ENCODE assay signal across 9 mouse cellular contexts in the genomic region with DNA sequence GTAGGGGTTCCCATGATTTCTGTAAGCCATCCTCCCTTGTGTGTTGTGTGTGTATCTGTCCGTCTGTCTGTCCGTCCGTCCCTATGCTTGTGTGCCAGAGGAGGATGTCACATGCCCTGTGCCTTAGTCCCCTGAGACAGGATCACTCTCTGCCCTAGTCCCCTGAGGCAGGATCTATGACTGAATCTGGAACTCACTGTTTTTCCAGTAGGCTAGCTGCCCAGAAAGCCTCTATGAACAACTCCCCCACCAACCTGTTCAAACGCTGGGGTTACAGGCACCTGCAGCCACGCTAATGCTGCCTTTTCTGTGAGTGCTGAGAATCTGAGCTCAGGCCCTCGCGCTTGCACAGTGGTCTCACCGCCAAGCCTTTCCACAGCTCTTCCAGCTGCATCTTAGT.
A peak's percentile ranks its signal among the peaks of the same experiment; 100 is the strongest.
DNase-seq lines count a peak whose midpoint lies in the region; ATAC-seq and TF ChIP-seq lines count a peak whose summit lies in the region.
"Had no signal": no experiment of that assay in that cellular context is flagged by ENCODE, and none has a peak within 500 bp of the region (broad histone marks: within the 10 kb centered on the region; RNA-seq: fewer than 3 reads in every experiment).

No protein-coding gene starts in this region.

- no peak for TF ChIP-seq POLR2A in limb, embryonic 14.5 days (IDR thresholded peaks at IDR 0.05; ENCODE audit: borderline replicate concordance, extremely low read depth, insufficient read depth, insufficient read length)

- no peaks in the 10 kb centered on the region for H3K36me3 ChIP-seq in limb, embryonic 14.5 days (ENCODE audit: control insufficient read depth, insufficient read depth, low read length)
- H3K36me3 ChIP-seq in limb, embryonic 10.5 days: no peaks in the 10 kb centered on the region
- no peaks in the 10 kb centered on the region for H3K36me3 ChIP-seq in forebrain, postnatal 0 days (ENCODE audit: insufficient read depth)
- H3K36me3 ChIP-seq in midbrain, postnatal 0 days (ENCODE audit: insufficient read depth, low read length): no peaks in the 10 kb centered on the region

- no peak overlapping the region for H3K9ac ChIP-seq in limb, embryonic 14.5 days (ENCODE audit: low read depth, low read length, severe bottlenecking)
- peak overlapping the region; percentile 22; the same call in 1 of the 2 replicates for H3K9ac ChIP-seq in forebrain, postnatal 0 days
- H3K9ac ChIP-seq in midbrain, postnatal 0 days (replicated peaks; ENCODE audit: low read length, poor library complexity, severe bottlenecking): no peak overlapping the region

- H3K9me3 ChIP-seq in limb, embryonic 14.5 days (ENCODE audit: control insufficient read depth, low read length): no peaks in the 10 kb centered on the region
- H3K9me3 ChIP-seq in limb, embryonic 10.5 days (replicated peaks): no peaks in the 10 kb centered on the region
- no peaks in the 10 kb centered on the region for H3K9me3 ChIP-seq in forebrain, postnatal 0 days (ENCODE audit: low read length)
- H3K9me3 ChIP-seq in midbrain, postnatal 0 days (ENCODE audit: low read length): no peaks in the 10 kb centered on the region

- intact Hi-C loops in gastrocnemius, adult 2 months (cut with DNase I): loop anchor here (5.0 kb wide), 2 partner anchors 83 to 193 kb away; partner anchors contain the start of gene Dapk1
- intact Hi-C loops in gastrocnemius, postnatal 36 days (cut with DNase I): loop anchor here (5.0 kb wide), 2 partner anchors 52 to 83 kb away; partner anchors contain the start of gene Dapk1

- H3K27ac ChIP-seq in gastrocnemius, adult 2 months: peak overlapping the region; percentile 76
- 0 out of 2 replicates have a peak overlapping the region, but pooled peaks have one; percentile 19 for H3K27ac ChIP-seq in limb, embryonic 14.5 days (replicated peaks; ENCODE audit: low read depth, low read length)
- no peak overlapping the region for H3K27ac ChIP-seq in limb, embryonic 10.5 days
- peak overlapping the region; percentile 67 for H3K27ac ChIP-seq in forebrain, postnatal 0 days (ENCODE audit: low read depth, low read length)
- peak overlapping the region; percentile 49 for H3K27ac ChIP-seq in midbrain, postnatal 0 days (ENCODE audit: low read depth, low read length)

- H3K27me3 ChIP-seq in limb, embryonic 14.5 days (ENCODE audit: control insufficient read depth, insufficient read depth, low read length): no peaks in the 10 kb centered on the region
- H3K27me3 ChIP-seq in limb, embryonic 10.5 days (ENCODE audit: low read depth, poor library complexity, severe bottlenecking): no peaks in the 10 kb centered on the region
- no peaks in the 10 kb centered on the region for H3K27me3 ChIP-seq in forebrain, postnatal 0 days (ENCODE audit: insufficient read depth, low read length)
- H3K27me3 ChIP-seq in midbrain, postnatal 0 days (ENCODE audit: insufficient read depth, low read length): no peaks in the 10 kb centered on the region

- TF ChIP-seq CTCF in gastrocnemius, adult 2 months (IDR thresholded peaks at IDR 0.05): no peak
- TF ChIP-seq CTCF in forebrain, postnatal 0 days (IDR thresholded peaks at IDR 0.05; ENCODE audit: low read depth): no peak
- no peak for TF ChIP-seq CTCF in midbrain, postnatal 0 days (IDR thresholded peaks at IDR 0.05)

- 76% methylated on average over 8 of the region's 8 CpGs for WGBS in limb, embryonic 14.5 days
- WGBS in limb, embryonic 10.5 days: 83% methylated on average over 8 of the region's 8 CpGs
- 44% methylated on average over 8 of the region's 8 CpGs for WGBS in forebrain, postnatal 0 days
- 63% methylated on average over 8 of the region's 8 CpGs for WGBS in midbrain, postnatal 0 days

- H3K4me1 ChIP-seq in limb, embryonic 14.5 days (ENCODE audit: control insufficient read depth, insufficient read depth, low read length): peaks cover 46% of the 10 kb centered on the region
- peaks cover 51% of the 10 kb centered on the region for H3K4me1 ChIP-seq in limb, embryonic 10.5 days
- H3K4me1 ChIP-seq in forebrain, postnatal 0 days (ENCODE audit: insufficient read depth): peaks cover 29% of the 10 kb centered on the region
- H3K4me1 ChIP-seq in midbrain, postnatal 0 days (ENCODE audit: insufficient read depth, low read length): 0 out of 2 replicates have a peak, but pooled peaks cover 10% of the 10 kb centered on the region

- DNase-seq in gastrocnemius, adult 2 months: peak; percentile 48
- no peak for DNase-seq in gastrocnemius, postnatal 36 days
- no peak for DNase-seq in limb, embryonic 14.5 days (ENCODE audit: low spot score)
- no peak for DNase-seq in limb, embryonic 10.5 days (ENCODE audit: low spot score)
- no peak for DNase-seq in forebrain, postnatal 0 days
- DNase-seq in midbrain, postnatal 0 days (ENCODE audit: low spot score): no peak
- no peak for DNase-seq in urinary bladder, postnatal 36 days (ENCODE audit: low spot score in 2 of 2)
- DNase-seq: thymus, postnatal 25 days had no signal

- H3K4me2 ChIP-seq in limb, embryonic 14.5 days (replicated peaks; ENCODE audit: low read depth, low read length, severe bottlenecking): no peak overlapping the region
- no peak overlapping the region for H3K4me2 ChIP-seq in forebrain, postnatal 0 days (ENCODE audit: low read depth)
- H3K4me2 ChIP-seq in midbrain, postnatal 0 days (ENCODE audit: low read depth, low read length, poor library complexity, severe bottlenecking): no peak overlapping the region

- peak overlapping the region; percentile 23 for H3K4me3 ChIP-seq in gastrocnemius, adult 2 months
- H3K4me3 ChIP-seq in limb, embryonic 14.5 days (replicated peaks; ENCODE audit: low read length): no peak overlapping the region
- H3K4me3 ChIP-seq in limb, embryonic 10.5 days: no peak overlapping the region
- no peak overlapping the region for H3K4me3 ChIP-seq in forebrain, postnatal 0 days (ENCODE audit: low read depth, low read length)
- H3K4me3 ChIP-seq in midbrain, postnatal 0 days (ENCODE audit: low read depth, low read length): no peak overlapping the region

- ATAC-seq in limb, embryonic 14.5 days (ENCODE audit: low FRiP score, low read depth): no peak
- peak; percentile 14; the same call in 1 of the 2 replicates for ATAC-seq in forebrain, postnatal 0 days
- ATAC-seq in midbrain, postnatal 0 days (ENCODE audit: low FRiP score): no peak
- ATAC-seq in cerebellum, adult (ENCODE audit: insufficient number of reproducible peaks, low FRiP score, low TSS enrichment): no peak
